Mouse (Mus musculus) retina, embryonic 14.5 days (tissue): ENCODE measurements around the gene Vmn2r51.
"Not testable (repeated sequence)": the region's sequence is repeated elsewhere in the genome, so short reads cannot be mapped to it uniquely, and the experiment has no call there.

Source experiments
- DNase-seq: peaks from one replicate; pipeline ENCODE4 v3.0.0-alpha.2; 2015; ENCODE audit warnings: low spot score

Gene Vmn2r51

GRCm38 (mm10) chr7:10105641-10106040, at the start of gene Vmn2r51:
TSS of gene Vmn2r51 (minus strand) at chr7:10105741.
- not testable (repeated sequence) for DNase-seq

GRCm38 (mm10) chr7:10053196-10053595, 52.3 kb downstream of the Vmn2r51 start, which contains the start of gene Vmn2r50:
TSS of gene Vmn2r50 (minus strand) at chr7:10053296.
- not testable (repeated sequence) for DNase-seq
